Mouse (Mus musculus) ES-E14 (cell line): ENCODE measurements at regions not wholly inside any gene's neighbourhood (a gene's known extent, or its start where the extent isn't known, plus 50 kb on each side); places are given as distances from the start of the nearest gene placed in this dataset.

ENCODE experiments used
- DNase-seq: peaks from one replicate; pipeline ENCODE4 v3.0.0-alpha.2; 2013; ENCODE audit warnings: low read depth, low spot score
- H3K27ac ChIP-seq: 2 replicates; pipeline ENCODE4 v1.5.1; 2012; ENCODE audit warnings: low read depth, mild to moderate bottlenecking, low read length, moderate library complexity, mixed read lengths; ENCODE audit not compliant: poor library complexity, insufficient read depth, severe bottlenecking
- H3K36me3 ChIP-seq: 2 replicates; pipeline ENCODE4 v1.6.1; 2012; ENCODE audit warnings: mild to moderate bottlenecking, low read length, moderate library complexity, mixed read lengths; ENCODE audit not compliant: control insufficient read depth, poor library complexity, insufficient read depth, severe bottlenecking
- H3K4me1 ChIP-seq, 2 experiments: fragments of 150-350 bp in 1 of 2; sonication (generic) in 1 of 2; 2 replicates each; pipeline ENCODE4 v1.6.1; 2012; ENCODE audit warnings: low read length in 2 of 2, mild to moderate bottlenecking in 1 of 2, mixed read lengths in 1 of 2; ENCODE audit not compliant: control insufficient read depth in 2 of 2, insufficient read depth in 2 of 2, poor library complexity in 1 of 2
- H3K4me3 ChIP-seq, 2 experiments: fragments of 150-350 bp in 1 of 2; sonication (generic) in 1 of 2; 2 replicates each; pipeline ENCODE4 v1.5.1; 2012; ENCODE audit warnings: low read length in 2 of 2, low read depth in 1 of 2, mild to moderate bottlenecking in 1 of 2, mixed read lengths in 1 of 2; ENCODE audit not compliant: insufficient read depth in 1 of 2, poor library complexity in 1 of 2, severe bottlenecking in 1 of 2
- H3K9ac ChIP-seq: 2 replicates; pipeline ENCODE4 v1.6.1; 2012; ENCODE audit warnings: low read depth, mild to moderate bottlenecking, low read length, mixed read lengths; ENCODE audit not compliant: poor library complexity, insufficient read depth, severe bottlenecking
- H3K9me3 ChIP-seq: fragments of 150-350 bp; sonication (generic); 2 replicates; pipeline ENCODE4 v1.6.1; 2012; ENCODE audit warnings: low read depth, mild to moderate bottlenecking, low read length; ENCODE audit not compliant: control insufficient read depth, insufficient read depth
- CHD2 ChIP-seq: IDR thresholded peaks from 2 replicates; pipeline ENCODE4 v1.6.1; 2014; ENCODE audit warnings: mild to moderate bottlenecking, low read depth, low read length, inconsistent platforms
- HCFC1 ChIP-seq: IDR thresholded peaks from 2 replicates; pipeline ENCODE4 v1.6.1; 2012; ENCODE audit warnings: low read length, inconsistent platforms, borderline replicate concordance; ENCODE audit not compliant: insufficient read depth
- MAFK ChIP-seq: IDR thresholded peaks from 2 replicates; pipeline ENCODE4 v1.6.1; 2014; ENCODE audit warnings: mild to moderate bottlenecking, low read depth, low read length, inconsistent platforms; ENCODE audit not compliant: insufficient read depth
- ZC3H11A ChIP-seq: IDR thresholded peaks from 2 replicates; pipeline ENCODE4 v1.6.1; 2012; ENCODE audit warnings: low read depth, mild to moderate bottlenecking, inconsistent platforms, low read length, borderline replicate concordance
- ZNF384 ChIP-seq: IDR thresholded peaks from 2 replicates; pipeline ENCODE4 v1.6.1; 2012; ENCODE audit warnings: low read depth, low read length, inconsistent platforms
- in situ Hi-C, 2 experiments: fragments of 600-800 bp; cut with MboI; formaldehyde crosslinking; loops; one replicate each; pipeline ENCODE4 v1.15.1; 2025; ENCODE audit warnings: low sequenced_read_pairs in 2 of 2, inconsistent platforms in 1 of 2; ENCODE audit not compliant: unreplicated experiment in 2 of 2

GRCm38 (mm10) chr13:80188734-80189133 is 694.5 kb upstream of the Arrdc3 start:
- DNase-seq: no peak
- in situ Hi-C loops: no loop called here
- Histone ChIP-seq H3K27ac (no peak overlapping the region), H3K9ac (no peak overlapping the region), H3K4me3 (no peak overlapping the region), H3K4me1 (no peaks in the 10 kb centered on the region), H3K36me3 (no peaks in the 10 kb centered on the region), H3K9me3 (no peaks in the 10 kb centered on the region)
- TF ChIP-seq ZNF384 (peak; percentile 82), ZC3H11A (no peak)

- Histone ChIP-seq H3K9me3 (no peaks in the 10 kb centered on the region), H3K4me1 (no peaks in the 10 kb centered on the region), H3K9ac (no peak overlapping the region), H3K36me3 (no peaks in the 10 kb centered on the region), H3K27ac (no peak overlapping the region), H3K4me3 (no peak overlapping the region)
- no peak for DNase-seq
- TF ChIP-seq CHD2: no peak
- no peak for TF ChIP-seq ZC3H11A
- TF ChIP-seq MAFK: no peak
- TF ChIP-seq ZNF384: no peak
- no peak for TF ChIP-seq HCFC1
- in situ Hi-C loops: no loop called here
These were observed 688.0 kb upstream of the Arrdc3 start for GRCm38 (mm10) chr13:80195065-80195605.

- in situ Hi-C loops: no loop called here
- no peak for DNase-seq
- Histone ChIP-seq H3K27ac (no peak overlapping the region), H3K4me3 (no peak overlapping the region), H3K9ac (no peak overlapping the region), H3K9me3 (no peaks in the 10 kb centered on the region), H3K4me1 (no peaks in the 10 kb centered on the region), H3K36me3 (no peaks in the 10 kb centered on the region)
- TF ChIP-seq MAFK (no peak), ZC3H11A (no peak), ZNF384 (no peak), CHD2 (no peak), HCFC1 (no peak)
These were observed 659.1 kb upstream of the Arrdc3 start for GRCm38 (mm10) chr13:80224110-80224509.

- no peaks in the 10 kb centered on the region for H3K36me3 ChIP-seq
- no peak overlapping the region for H3K4me3 ChIP-seq
- no peak for DNase-seq
- H3K4me1 ChIP-seq: no peaks in the 10 kb centered on the region
- H3K9ac ChIP-seq: no peak overlapping the region
- TF ChIP-seq MAFK (no peak), HCFC1 (no peak), ZNF384 (no peak), CHD2 (no peak), ZC3H11A (no peak)
- in situ Hi-C loops: no loop called here
- H3K9me3 ChIP-seq: no peaks in the 10 kb centered on the region
- no peak overlapping the region for H3K27ac ChIP-seq
These were observed 651.8 kb upstream of the Arrdc3 start for GRCm38 (mm10) chr13:80231381-80231780.

- Histone ChIP-seq H3K4me3 (no peak overlapping the region), H3K9me3 (no peaks in the 10 kb centered on the region), H3K9ac (no peak overlapping the region), H3K4me1 (no peaks in the 10 kb centered on the region), H3K27ac (no peak overlapping the region), H3K36me3 (no peaks in the 10 kb centered on the region)
- no peak for TF ChIP-seq CHD2
- TF ChIP-seq ZC3H11A: no peak
- TF ChIP-seq ZNF384: no peak
- TF ChIP-seq HCFC1: no peak
- no peak for TF ChIP-seq MAFK
- no peak for DNase-seq
- in situ Hi-C loops: no loop called here
These were observed 647.7 kb upstream of the Arrdc3 start for GRCm38 (mm10) chr13:80235254-80236032.
